Mouse (Mus musculus): ENCODE measurements around the gene Flt1. TPM values are rescaled to one million over a fixed set of nuclear protein-coding genes. Genes with fewer than 3 reads are reported as not detected.

Flt1 gene
- 0.19 and 0.21 TPM in 2 replicates for polyA plus RNA-seq (2012; ENCODE audit: insufficient read depth, insufficient read length, missing spikeins)

GRCm38 (mm10) chr5:147725831-147726700 lies at the start of gene Flt1:
Gene Flt1, minus strand, starts transcription at chr5:147726011.
- H3K27ac ChIP-seq (ENCODE audit: insufficient read depth, low read depth, low read length), result no peak within 1 kb of the TSS
- TF ChIP-seq POLR2A (IDR thresholded peaks at IDR 0.05; ENCODE audit: borderline replicate concordance, low read depth, low read length), result no peak
- TF ChIP-seq CTCF (IDR thresholded peaks at IDR 0.05; ENCODE audit: low read depth, low read length), result no peak
- H3K4me3 ChIP-seq (ENCODE audit: insufficient read depth, low read length), result peak within 1 kb of the TSS; percentile 56
- H3K4me1 ChIP-seq (ENCODE audit: control insufficient read depth, insufficient read depth, low read length), result peaks cover 3% of the 10 kb centered on the region; the same call in 1 of the 2 replicates

GRCm38 (mm10) chr5:147775222-147775621 lies 49.4 kb upstream of the Flt1 start:
- no peak overlapping the region for H3K4me3 ChIP-seq (ENCODE audit: insufficient read depth, low read length)
- no peak overlapping the region for H3K27ac ChIP-seq (ENCODE audit: insufficient read depth, low read depth, low read length)
- no peaks in the 10 kb centered on the region; the same call in 1 of the 2 replicates for H3K4me1 ChIP-seq (ENCODE audit: control insufficient read depth, insufficient read depth, low read length)
- no peak for TF ChIP-seq CTCF (IDR thresholded peaks at IDR 0.05; ENCODE audit: low read depth, low read length)
- TF ChIP-seq POLR2A (IDR thresholded peaks at IDR 0.05; ENCODE audit: borderline replicate concordance, low read depth, low read length), result no peak

GRCm38 (mm10) chr5:147769918-147770317 lies 44.1 kb upstream of the Flt1 start:
- no peak for TF ChIP-seq CTCF (IDR thresholded peaks at IDR 0.05; ENCODE audit: low read depth, low read length)
- TF ChIP-seq POLR2A (IDR thresholded peaks at IDR 0.05; ENCODE audit: borderline replicate concordance, low read depth, low read length), result no peak
- H3K27ac ChIP-seq (ENCODE audit: insufficient read depth, low read depth, low read length), result no peak overlapping the region
- peaks cover 3% of the 10 kb centered on the region; the same call in 1 of the 2 replicates for H3K4me1 ChIP-seq (ENCODE audit: control insufficient read depth, insufficient read depth, low read length)
- no peak overlapping the region for H3K4me3 ChIP-seq (ENCODE audit: insufficient read depth, low read length)

GRCm38 (mm10) chr5:147764061-147764460 lies 38.2 kb upstream of the Flt1 start:
- no peak for TF ChIP-seq POLR2A (IDR thresholded peaks at IDR 0.05; ENCODE audit: borderline replicate concordance, low read depth, low read length)
- TF ChIP-seq CTCF (IDR thresholded peaks at IDR 0.05; ENCODE audit: low read depth, low read length), result no peak
- Histone ChIP-seq H3K27ac (ENCODE audit: insufficient read depth, low read depth, low read length) (no peak overlapping the region), H3K4me3 (ENCODE audit: insufficient read depth, low read length) (no peak overlapping the region), H3K4me1 (ENCODE audit: control insufficient read depth, insufficient read depth, low read length) (peaks cover 14% of the 10 kb centered on the region)

- no peak overlapping the region for H3K4me3 ChIP-seq (ENCODE audit: insufficient read depth, low read length)
- no peak overlapping the region for H3K27ac ChIP-seq (ENCODE audit: insufficient read depth, low read depth, low read length)
- no peak for TF ChIP-seq POLR2A (IDR thresholded peaks at IDR 0.05; ENCODE audit: borderline replicate concordance, low read depth, low read length)
- TF ChIP-seq CTCF (IDR thresholded peaks at IDR 0.05; ENCODE audit: low read depth, low read length), result no peak
- peaks cover 15% of the 10 kb centered on the region for H3K4me1 ChIP-seq (ENCODE audit: control insufficient read depth, insufficient read depth, low read length)
These were observed 36.2 kb upstream of the Flt1 start for GRCm38 (mm10) chr5:147761984-147762383.

- no peak overlapping the region for H3K27ac ChIP-seq (ENCODE audit: insufficient read depth, low read depth, low read length)
- TF ChIP-seq CTCF (IDR thresholded peaks at IDR 0.05; ENCODE audit: low read depth, low read length), result no peak
- TF ChIP-seq POLR2A (IDR thresholded peaks at IDR 0.05; ENCODE audit: borderline replicate concordance, low read depth, low read length), result no peak
- H3K4me1 ChIP-seq (ENCODE audit: control insufficient read depth, insufficient read depth, low read length), result peaks cover 15% of the 10 kb centered on the region
- H3K4me3 ChIP-seq (ENCODE audit: insufficient read depth, low read length), result no peak overlapping the region
These were observed 35.5 kb upstream of the Flt1 start for GRCm38 (mm10) chr5:147761275-147761674.

GRCm38 (mm10) chr5:147758640-147759319 lies 33.0 kb upstream of the Flt1 start:
- H3K4me1 ChIP-seq (ENCODE audit: control insufficient read depth, insufficient read depth, low read length), result peaks cover 12% of the 10 kb centered on the region
- TF ChIP-seq POLR2A (IDR thresholded peaks at IDR 0.05; ENCODE audit: borderline replicate concordance, low read depth, low read length), result no peak
- TF ChIP-seq CTCF (IDR thresholded peaks at IDR 0.05; ENCODE audit: low read depth, low read length), result no peak
- peak overlapping the region; percentile 67 for H3K4me3 ChIP-seq (ENCODE audit: insufficient read depth, low read length)
- H3K27ac ChIP-seq (ENCODE audit: insufficient read depth, low read depth, low read length), result peak overlapping the region; percentile 82

GRCm38 (mm10) chr5:147757832-147758587 lies 32.2 kb upstream of the Flt1 start:
- Histone ChIP-seq H3K4me3 (ENCODE audit: insufficient read depth, low read length) (peak overlapping the region; percentile 67), H3K4me1 (ENCODE audit: control insufficient read depth, insufficient read depth, low read length) (peaks cover 12% of the 10 kb centered on the region), H3K27ac (ENCODE audit: insufficient read depth, low read depth, low read length) (peak overlapping the region; percentile 82)
- TF ChIP-seq CTCF (IDR thresholded peaks at IDR 0.05; ENCODE audit: low read depth, low read length) (peak; percentile 88), POLR2A (IDR thresholded peaks at IDR 0.05; ENCODE audit: borderline replicate concordance, low read depth, low read length) (peak; percentile 28; the same call in 1 of the 2 replicates)

- Histone ChIP-seq H3K4me1 (ENCODE audit: control insufficient read depth, insufficient read depth, low read length) (peaks cover 10% of the 10 kb centered on the region), H3K4me3 (ENCODE audit: insufficient read depth, low read length) (no peak overlapping the region), H3K27ac (ENCODE audit: insufficient read depth, low read depth, low read length) (no peak overlapping the region)
- TF ChIP-seq POLR2A (IDR thresholded peaks at IDR 0.05; ENCODE audit: borderline replicate concordance, low read depth, low read length) (no peak), CTCF (IDR thresholded peaks at IDR 0.05; ENCODE audit: low read depth, low read length) (no peak)
These were observed 27.1 kb upstream of the Flt1 start for GRCm38 (mm10) chr5:147752914-147753341.
